Mouse (Mus musculus): ENCODE results near the gene Ints6.

DNA sequence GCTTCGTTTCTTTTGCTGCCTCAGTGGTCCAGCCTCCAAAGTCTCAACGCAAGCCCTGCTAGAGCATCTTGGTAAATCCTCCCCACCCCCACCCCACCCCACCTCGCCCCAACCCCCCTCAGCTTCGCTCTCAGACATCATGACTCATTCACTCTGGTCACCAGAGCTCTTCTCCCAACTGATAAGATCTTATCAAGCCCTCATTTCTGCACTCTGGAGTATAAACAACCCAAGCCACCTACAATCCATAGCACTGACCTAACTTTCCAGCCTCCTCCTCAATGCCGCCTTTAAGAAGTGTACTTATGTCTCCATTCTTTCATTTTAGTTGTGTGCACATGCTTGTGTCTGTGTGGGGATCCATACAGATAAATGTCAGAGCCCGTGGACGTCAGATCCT is 34.8 kb upstream of the Ints6 start:
- TF ChIP-seq SRF (IDR thresholded peaks at IDR 0.05; ENCODE audit: control insufficient read depth, insufficient read length, low read depth) (no peak), POLR2A (IDR thresholded peaks at IDR 0.05; ENCODE audit: insufficient read length, low read depth) (no peak), MAX (IDR thresholded peaks at IDR 0.05; ENCODE audit: low read depth) (no peak), MYOD1 (IDR thresholded peaks at IDR 0.05; ENCODE audit: control insufficient read depth in 1 of 3, insufficient read length in 2 of 3, low read depth in 2 of 3) (no peak)
